Mouse (Mus musculus) kidney, embryonic 16.5 days (tissue): ENCODE data around the gene Dnmt1. TPM values are rescaled to one million over a fixed set of nuclear protein-coding genes. Genes with fewer than 3 reads are reported as not detected.
A peak's percentile ranks its signal among the peaks of the same experiment; 100 is the strongest.

Experiments used
- ATAC-seq: fragments of 200-750 bp; cut with Nextera tagmentation; 2 replicates; pipeline ENCODE4 v1.8.0; 2017; ENCODE audit warnings: moderate TSS enrichment; ENCODE audit not compliant: low FRiP score, low TSS enrichment
- H3K27ac ChIP-seq: fragments of 300-500 bp; sonication (generic); 2 replicates; pipeline ENCODE4 v1.5.1; 2014; ENCODE audit warnings: low read length
- H3K27me3 ChIP-seq: fragments of 300-500 bp; sonication (generic); 2 replicates; pipeline ENCODE4 v1.6.1; 2014; ENCODE audit warnings: low read length, control low read depth, mixed read lengths; ENCODE audit not compliant: insufficient read depth
- H3K36me3 ChIP-seq: fragments of 300-500 bp; sonication (generic); 2 replicates; pipeline ENCODE4 v1.6.1; 2014; ENCODE audit warnings: low read length, control low read depth, mixed read lengths; ENCODE audit not compliant: insufficient read depth
- H3K4me1 ChIP-seq: fragments of 300-500 bp; sonication (generic); 2 replicates; pipeline ENCODE4 v1.6.1; 2014; ENCODE audit warnings: low read length, control low read depth, mixed read lengths; ENCODE audit not compliant: insufficient read depth
- H3K4me2 ChIP-seq: fragments of 300-500 bp; sonication (generic); replicated peaks from 2 replicates; pipeline ENCODE4 v1.6.1; 2014; ENCODE audit warnings: low read depth, low read length
- H3K4me3 ChIP-seq: fragments of 300-500 bp; sonication (generic); 2 replicates; pipeline ENCODE4 v1.5.1; 2014; ENCODE audit warnings: mild to moderate bottlenecking, low read length
- H3K9ac ChIP-seq: fragments of 300-500 bp; sonication (generic); replicated peaks from 2 replicates; pipeline ENCODE4 v1.6.1; 2014; ENCODE audit warnings: low read length
- H3K9me3 ChIP-seq: fragments of 300-500 bp; sonication (generic); 2 replicates; pipeline ENCODE4 v1.6.1; 2016; ENCODE audit warnings: low read length, control low read depth
- WGBS: fragments of 180-500 bp; shearing (Covaris S2); extraction: QIAGEN DNeasy Blood & Tissue Kit; methylation state at CpG from one replicate; pipeline ENCODE4 v1.1.7; 2014; 5-methylcytosine and 5-hydroxymethylcytosine counted together
- polyA plus RNA-seq: library from polyadenylated mRNA; unstranded; fragments of >200 nt; fragmentation: Nextera tagmentation; extraction: Ambion mirVana; gene quantifications from 2 replicates; pipeline ENCODE4 v1.2.1, GENCODE M21; 2015

Dnmt1 gene
- polyA plus RNA-seq, 1 experiment from 2014 or later, result 107 TPM

DNA sequence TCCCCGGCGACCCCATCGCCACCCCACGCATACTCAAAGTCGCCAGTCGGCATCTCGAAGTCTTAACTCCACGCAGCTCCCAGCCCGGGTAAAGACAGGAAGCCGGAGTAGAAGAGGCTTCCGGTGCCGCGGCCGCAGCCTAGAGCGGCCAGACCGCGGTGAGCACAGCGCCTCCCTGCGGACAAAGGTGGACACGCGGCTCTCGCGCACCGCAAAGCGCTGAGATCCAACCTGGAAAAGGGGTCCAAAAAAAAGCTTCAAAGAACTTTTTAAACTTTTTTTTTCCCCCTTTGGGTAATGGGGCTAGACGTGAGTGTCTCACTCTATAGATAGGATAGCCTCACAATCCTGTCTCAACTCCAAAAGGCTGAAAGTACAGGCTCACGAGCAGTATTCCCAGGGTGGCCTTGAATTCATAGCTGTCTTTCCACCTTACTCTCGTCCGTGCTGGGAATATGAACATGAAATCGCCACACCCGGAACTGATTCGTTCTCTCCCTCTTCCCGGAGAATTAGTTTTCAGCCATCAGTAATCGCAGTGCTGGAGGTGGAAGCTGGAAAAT, 61.1 kb downstream of the Dnmt1 start, which contains the start of gene Eif3g:
Gene Eif3g, minus strand, starts transcription at position 113 of the 563 bp plus-strand sequence.
- 4% methylated on average over 34 of the region's 34 CpGs for WGBS
- Histone ChIP-seq H3K36me3 (peaks cover 31% of the 10 kb centered on the region), H3K27me3 (no peaks in the 10 kb centered on the region), H3K9ac (peak within 1 kb of the TSS; percentile 95), H3K27ac (no peak within 1 kb of the TSS), H3K4me1 (peaks cover 17% of the 10 kb centered on the region), H3K4me3 (peak within 1 kb of the TSS; percentile 89), H3K4me2 (peak within 1 kb of the TSS; percentile 97), H3K9me3 (no peaks in the 10 kb centered on the region)
- ATAC-seq, result peak; percentile 84

DNA sequence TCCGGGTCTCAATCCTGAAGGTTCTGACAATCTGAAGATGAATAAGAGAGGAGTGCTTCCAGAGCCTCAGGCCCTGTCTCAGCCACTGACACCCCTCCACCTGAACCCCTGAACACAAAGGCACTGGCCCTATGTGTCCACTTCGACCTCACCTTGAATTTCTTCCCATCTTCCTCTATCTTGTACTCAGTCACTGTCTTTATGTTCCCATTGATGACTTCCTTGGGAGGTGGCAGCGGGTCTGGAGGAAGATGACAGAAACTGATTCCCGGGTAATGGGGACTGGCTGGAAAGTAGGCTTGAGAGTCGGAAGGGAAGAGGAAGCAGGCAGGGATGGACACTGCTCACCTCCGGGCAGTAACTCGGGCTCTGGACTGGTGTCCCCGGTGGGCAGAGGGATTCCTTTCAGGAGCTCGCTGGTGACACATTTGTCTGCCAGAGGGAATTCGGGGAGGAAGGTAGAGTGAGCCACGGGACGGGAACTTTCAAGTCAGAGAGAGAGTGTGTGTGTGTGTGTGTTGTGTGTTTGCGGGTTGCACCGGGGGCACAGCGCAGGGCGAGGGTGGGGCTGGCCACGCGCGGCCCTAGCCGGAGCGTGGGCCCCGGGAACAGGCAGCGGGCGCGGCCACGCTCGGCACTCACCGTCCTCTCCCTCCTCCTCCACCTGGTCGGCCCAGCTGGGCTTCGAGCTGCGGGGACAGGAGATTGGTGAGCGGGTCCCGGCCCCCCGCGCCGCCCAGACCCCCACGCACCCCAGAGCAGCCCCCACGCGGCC, 61.8 kb downstream of the Dnmt1 start:
- Histone ChIP-seq H3K27me3 (no peaks in the 10 kb centered on the region), H3K4me1 (peaks cover 17% of the 10 kb centered on the region), H3K27ac (no peak overlapping the region), H3K9ac (peak overlapping the region; percentile 95), H3K9me3 (no peaks in the 10 kb centered on the region), H3K36me3 (peaks cover 37% of the 10 kb centered on the region), H3K4me2 (peak overlapping the region; percentile 97), H3K4me3 (peak overlapping the region; percentile 89)
- ATAC-seq, result peak; percentile 49
- 4% methylated on average over 29 of the region's 39 CpGs for WGBS

DNA sequence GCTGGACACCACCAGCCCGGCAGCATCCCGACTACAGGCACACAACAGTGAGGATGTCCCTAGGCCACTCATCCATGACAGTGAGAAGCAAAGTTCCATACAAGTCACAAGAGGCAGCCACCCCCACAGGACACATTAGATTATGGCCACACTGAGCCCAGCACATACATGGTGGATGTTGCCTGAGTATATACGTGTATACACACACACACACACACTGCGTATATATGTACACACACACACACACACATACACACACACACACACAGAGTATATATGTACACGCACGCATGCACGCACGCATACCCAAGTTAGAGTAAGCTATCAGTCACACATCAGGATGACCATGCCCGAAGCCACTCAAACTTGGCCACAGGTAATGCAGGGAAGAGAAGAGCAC, 64.3 kb downstream of the Dnmt1 start:
- 95% methylated on average over 9 of the region's 9 CpGs for WGBS
- Histone ChIP-seq H3K27me3 (no peaks in the 10 kb centered on the region), H3K4me3 (no peak overlapping the region), H3K4me2 (no peak overlapping the region), H3K9me3 (no peaks in the 10 kb centered on the region), H3K9ac (no peak overlapping the region), H3K27ac (no peak overlapping the region), H3K36me3 (peaks cover 59% of the 10 kb centered on the region), H3K4me1 (peaks cover 12% of the 10 kb centered on the region)
- ATAC-seq, result no peak

DNA sequence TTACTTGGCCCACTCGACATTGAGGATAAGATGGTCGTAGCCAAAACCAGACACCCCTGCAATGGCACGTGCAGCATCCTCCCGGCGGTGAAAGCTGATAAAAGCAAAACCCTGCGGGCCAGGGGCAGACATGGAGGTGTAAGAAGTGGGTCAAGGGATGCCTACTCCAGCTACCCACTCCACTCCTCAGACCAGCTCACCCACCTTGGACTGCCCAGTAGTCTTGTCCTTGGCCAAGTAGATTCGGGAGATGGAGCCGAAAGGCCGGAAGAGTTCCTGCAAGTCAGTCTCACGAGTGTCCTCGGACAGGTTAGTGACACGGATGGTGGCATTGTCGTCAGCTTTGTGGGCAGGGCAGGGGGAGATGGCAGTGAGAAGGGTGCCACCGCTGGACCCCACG, 65.1 kb downstream of the Dnmt1 start:
- 87% methylated on average over 15 of the region's 15 CpGs for WGBS
- no peak for ATAC-seq
- peaks cover 66% of the 10 kb centered on the region for H3K36me3 ChIP-seq

DNA sequence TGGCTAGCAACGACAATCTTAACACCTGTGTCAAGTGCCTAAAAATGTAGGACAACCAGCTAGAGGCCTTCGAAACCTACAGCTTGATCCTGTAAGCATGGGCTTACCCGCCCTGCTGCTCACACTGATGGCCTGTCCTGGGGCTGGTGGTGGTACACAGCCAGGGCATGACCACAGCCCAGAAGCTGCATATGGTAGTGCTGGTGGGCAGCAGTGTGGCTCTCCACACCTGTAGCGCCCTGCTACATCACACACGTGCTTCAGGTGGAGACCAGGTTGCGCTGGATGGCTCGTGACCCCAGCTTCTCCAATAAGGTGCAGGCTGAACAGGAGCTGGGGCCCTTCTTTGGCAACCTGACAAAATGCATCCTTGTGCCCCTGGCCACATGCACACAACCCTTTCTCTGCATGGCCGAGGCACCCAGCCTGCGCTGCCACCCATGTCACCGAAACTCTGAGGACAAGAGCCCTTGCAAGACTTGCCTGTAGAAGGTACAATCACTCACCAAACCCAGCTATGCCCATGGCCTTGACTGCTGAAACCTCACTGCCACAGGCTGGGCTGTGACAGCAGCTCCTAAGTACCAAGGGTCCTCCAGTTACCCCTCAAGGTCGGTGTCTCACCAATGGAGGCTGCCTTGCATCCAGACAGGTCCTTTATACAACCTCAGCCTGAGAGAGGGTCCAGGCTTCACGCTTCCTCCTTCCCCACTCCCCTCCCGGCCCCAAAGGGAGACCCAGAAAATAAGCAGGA, 65.9 kb downstream of the Dnmt1 start:
- H3K36me3 ChIP-seq, result peaks cover 69% of the 10 kb centered on the region
- peaks cover 19% of the 10 kb centered on the region for H3K4me1 ChIP-seq
- H3K4me3 ChIP-seq, result no peak overlapping the region
- H3K4me2 ChIP-seq, result no peak overlapping the region
- H3K9ac ChIP-seq, result no peak overlapping the region
- H3K27me3 ChIP-seq, result no peaks in the 10 kb centered on the region
- WGBS, result 84% methylated on average over 13 of the region's 13 CpGs
- no peak overlapping the region for H3K27ac ChIP-seq
- no peaks in the 10 kb centered on the region for H3K9me3 ChIP-seq
- no peak for ATAC-seq

More for the DNA sequence above, 65.1 kb downstream of the Dnmt1 start:
- Histone ChIP-seq H3K4me1 (peaks cover 16% of the 10 kb centered on the region), H3K4me3 (no peak overlapping the region), H3K27ac (no peak overlapping the region), H3K9me3 (no peaks in the 10 kb centered on the region), H3K9ac (no peak overlapping the region), H3K27me3 (no peaks in the 10 kb centered on the region), H3K4me2 (no peak overlapping the region)

DNA sequence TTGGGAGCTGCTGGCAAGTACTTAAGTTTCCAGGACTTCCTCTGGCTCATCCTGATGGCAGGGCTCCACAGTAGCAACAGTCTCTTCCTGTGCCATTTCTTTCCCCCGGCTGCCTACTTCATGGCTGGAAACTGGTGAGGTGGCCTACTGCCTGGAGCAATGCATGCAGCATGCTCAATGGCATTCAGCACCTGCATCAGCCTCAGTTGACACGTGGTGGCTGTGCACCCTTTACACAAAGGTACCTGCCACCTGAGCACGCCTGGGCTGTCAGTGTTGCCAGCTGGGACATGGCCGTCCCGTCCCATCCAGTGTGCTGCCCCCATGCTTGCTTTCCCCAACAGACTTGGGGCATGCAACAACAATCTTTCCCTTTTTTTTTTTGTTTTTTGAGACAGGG, 66.6 kb downstream of the Dnmt1 start:
- Histone ChIP-seq H3K4me1 (peaks cover 19% of the 10 kb centered on the region), H3K4me2 (no peak overlapping the region), H3K9ac (no peak overlapping the region), H3K9me3 (no peaks in the 10 kb centered on the region), H3K27me3 (no peaks in the 10 kb centered on the region), H3K27ac (no peak overlapping the region), H3K36me3 (peaks cover 69% of the 10 kb centered on the region), H3K4me3 (no peak overlapping the region)
- ATAC-seq, result no peak
- WGBS, result 68% methylated on average over 5 of the region's 5 CpGs

DNA sequence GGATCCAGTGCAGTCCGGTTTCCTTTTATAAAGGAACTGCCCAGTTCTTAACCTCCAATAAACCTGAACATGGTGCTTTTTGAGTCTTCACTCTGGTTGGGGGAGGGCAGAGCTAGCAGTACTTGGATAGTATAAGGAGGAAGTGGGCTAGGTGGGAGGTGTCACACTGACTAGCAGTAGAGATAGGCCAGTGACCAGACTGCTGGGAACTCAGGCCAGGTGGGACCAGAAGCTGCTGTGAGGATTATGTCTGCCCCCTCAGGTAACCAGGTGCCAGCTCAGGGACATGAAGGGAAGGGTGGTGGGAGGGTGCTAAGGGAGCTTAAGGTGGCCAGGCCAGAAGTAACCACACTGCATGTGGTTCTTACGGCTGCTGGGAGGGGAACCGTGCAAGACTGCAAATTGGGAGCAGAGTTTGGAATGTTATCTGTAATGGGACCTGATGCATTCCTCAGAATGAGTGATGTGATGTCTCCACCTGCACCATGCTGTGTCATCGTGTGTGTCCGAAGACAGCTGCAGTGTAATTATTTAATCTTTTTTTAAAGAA, 67.5 kb downstream of the Dnmt1 start:
- H3K36me3 ChIP-seq, result peaks cover 69% of the 10 kb centered on the region
- no peaks in the 10 kb centered on the region for H3K27me3 ChIP-seq
- H3K9ac ChIP-seq, result no peak overlapping the region
- WGBS, result 69% methylated on average over 5 of the region's 5 CpGs
- no peak overlapping the region for H3K4me2 ChIP-seq
- peaks cover 12% of the 10 kb centered on the region for H3K4me1 ChIP-seq
- H3K4me3 ChIP-seq, result no peak overlapping the region
- no peaks in the 10 kb centered on the region for H3K9me3 ChIP-seq
- no peak for ATAC-seq
- H3K27ac ChIP-seq, result no peak overlapping the region

DNA sequence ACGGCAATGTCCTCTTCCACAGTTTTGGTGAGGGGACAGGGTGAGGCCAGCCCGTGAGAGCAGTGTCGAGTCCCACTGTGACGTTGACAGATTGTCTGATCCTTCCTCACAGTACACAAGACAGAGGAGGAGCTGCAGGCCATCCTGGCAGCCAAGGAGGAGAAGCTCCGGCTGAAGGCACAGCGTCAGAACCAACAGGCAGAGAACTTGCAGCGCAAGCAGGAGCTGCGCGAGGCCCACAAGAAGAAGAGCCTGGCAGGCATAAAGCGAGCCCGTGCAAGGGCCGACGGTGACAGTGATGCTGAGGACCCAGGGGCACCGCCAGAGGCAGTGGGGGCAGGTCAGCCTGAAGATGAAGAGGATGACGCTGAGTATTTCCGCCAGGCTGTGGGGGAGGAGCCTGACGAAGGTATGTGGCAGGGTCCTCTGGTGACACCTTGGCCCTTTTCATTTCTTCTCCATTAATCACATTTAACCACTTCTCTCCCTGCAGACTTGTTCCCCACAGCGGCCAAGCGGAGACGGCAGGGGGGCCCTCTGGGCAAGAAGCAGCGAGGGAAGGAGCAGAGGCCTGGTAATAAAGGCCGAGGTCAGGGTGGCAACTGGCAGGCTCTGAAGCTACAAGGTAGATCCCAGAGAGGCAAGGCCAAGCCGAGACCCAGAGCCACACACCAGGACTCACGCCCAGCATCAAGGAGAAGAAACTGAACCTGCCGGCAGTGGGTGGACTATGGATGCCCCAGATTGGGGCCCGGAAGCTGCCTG, 68.2 kb downstream of the Dnmt1 start:
- H3K36me3 ChIP-seq, result peaks cover 64% of the 10 kb centered on the region
- peaks cover 7% of the 10 kb centered on the region; the same call in 1 of the 2 replicates for H3K4me1 ChIP-seq
- no peak overlapping the region for H3K4me2 ChIP-seq
- no peaks in the 10 kb centered on the region for H3K9me3 ChIP-seq
- no peak overlapping the region for H3K9ac ChIP-seq
- ATAC-seq, result no peak
- 68% methylated on average over 26 of the region's 26 CpGs for WGBS
- no peak overlapping the region for H3K4me3 ChIP-seq
- H3K27me3 ChIP-seq, result no peaks in the 10 kb centered on the region
- H3K27ac ChIP-seq, result no peak overlapping the region

DNA sequence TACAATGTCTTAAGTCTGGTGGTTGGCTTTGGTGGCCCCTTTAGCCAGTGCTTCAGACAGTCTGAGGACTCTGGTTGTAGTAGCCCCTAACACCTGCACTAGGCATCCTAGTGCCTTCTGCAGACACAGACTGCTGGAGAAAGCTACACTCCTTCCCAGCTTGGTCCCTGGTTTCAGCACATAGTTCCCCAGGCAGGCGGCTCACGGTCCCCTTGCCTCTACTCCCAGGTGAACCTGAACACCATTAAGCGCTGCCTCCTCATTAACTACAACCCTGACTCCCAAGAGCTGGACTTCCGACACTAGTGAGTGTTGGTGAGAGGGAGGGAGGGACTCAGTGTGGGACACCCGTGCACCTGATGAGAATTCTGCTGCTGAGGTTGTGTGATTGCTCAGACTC, 69.3 kb downstream of the Dnmt1 start:
- Histone ChIP-seq H3K9me3 (no peaks in the 10 kb centered on the region), H3K27me3 (no peaks in the 10 kb centered on the region), H3K4me1 (peaks cover 7% of the 10 kb centered on the region; the same call in 1 of the 2 replicates), H3K9ac (no peak overlapping the region), H3K4me2 (no peak overlapping the region), H3K36me3 (peaks cover 56% of the 10 kb centered on the region), H3K4me3 (no peak overlapping the region), H3K27ac (no peak overlapping the region)
- 89% methylated on average over 5 of the region's 5 CpGs for WGBS
- ATAC-seq, result no peak
